Mouse (Mus musculus) layer of hippocampus, postnatal 10 days (tissue): ENCODE measurements around the gene Tpcn1. TPM values are rescaled to one million over a fixed set of nuclear protein-coding genes. Genes with fewer than 3 reads are reported as not detected.
A peak's percentile ranks its signal among the peaks of the same experiment; 100 is the strongest.
"Not testable (repeated sequence)": the region's sequence is repeated elsewhere in the genome, so short reads cannot be mapped to it uniquely, and the experiment has no call there.

Experiments
- DNase-seq, 2 experiments: peaks; one replicate each; pipeline ENCODE4 v3.0.0; 2021; ENCODE audit warnings: low spot score in 2 of 2
- total RNA-seq, 2 experiments: library from RNA; stranded (reverse); gene quantifications; 2 replicates each; pipeline ENCODE4 v1.2.3; 2021

Gene Tpcn1
- total RNA-seq, 2 experiments from 2014 or later, result 44.1 to 47.4 TPM

GRCm38 (mm10) chr5:120514754-120515153 is 73.7 kb downstream of the Tpcn1 start:
- DNase-seq, result no peak

- DNase-seq, result no peak
These were observed 74.3 kb downstream of the Tpcn1 start for GRCm38 (mm10) chr5:120514031-120514677.

- DNase-seq, result no peak
These were observed 75.4 kb downstream of the Tpcn1 start for GRCm38 (mm10) chr5:120512911-120513555.

GRCm38 (mm10) chr5:120511643-120512220 is 76.7 kb downstream of the Tpcn1 start:
- DNase-seq, result no peak

GRCm38 (mm10) chr5:120510982-120511642 is 77.4 kb downstream of the Tpcn1 start, which contains the start of gene Slc8b1:
Gene Slc8b1, plus strand, starts transcription at chr5:120511168.
- DNase-seq, result peak; percentile 87 to 90

- DNase-seq, result no peak
These were observed 81.2 kb downstream of the Tpcn1 start for GRCm38 (mm10) chr5:120507311-120507710.

- no peak for DNase-seq
These were observed 82.0 kb downstream of the Tpcn1 start for GRCm38 (mm10) chr5:120506490-120506889.

- no peak for DNase-seq
These were observed 82.7 kb downstream of the Tpcn1 start for GRCm38 (mm10) chr5:120505781-120506180.

- peak; percentile 71 to 77 for DNase-seq
These were observed 83.1 kb downstream of the Tpcn1 start for GRCm38 (mm10) chr5:120505368-120505767.

GRCm38 (mm10) chr5:120503144-120503795 is 85.2 kb downstream of the Tpcn1 start, which contains the start of gene Plbd2:
Gene Plbd2, minus strand, starts transcription at chr5:120503625.
- peak; percentile 81 to 87 for DNase-seq

GRCm38 (mm10) chr5:120502675-120503143 is 85.8 kb downstream of the Tpcn1 start:
- DNase-seq, result no peak

- peak; percentile 64 to 68 for DNase-seq
These were observed 86.3 kb downstream of the Tpcn1 start for GRCm38 (mm10) chr5:120502147-120502621.

- not testable (repeated sequence) for DNase-seq
These were observed 87.9 kb downstream of the Tpcn1 start for GRCm38 (mm10) chr5:120500609-120501008.

GRCm38 (mm10) chr5:120499202-120499601 is 89.3 kb downstream of the Tpcn1 start:
- no peak for DNase-seq

- DNase-seq, result no peak
These were observed 91.4 kb downstream of the Tpcn1 start for GRCm38 (mm10) chr5:120497071-120497470.

- DNase-seq, result no peak
These were observed 92.7 kb downstream of the Tpcn1 start for GRCm38 (mm10) chr5:120495703-120496226.

- peak in 1 of 2 experiments; percentile 32 for DNase-seq
These were observed 93.3 kb downstream of the Tpcn1 start for GRCm38 (mm10) chr5:120495064-120495702.

- peak in 1 of 2 experiments; percentile 51 for DNase-seq
These were observed 94.5 kb downstream of the Tpcn1 start for GRCm38 (mm10) chr5:120493873-120494395.

- DNase-seq, result peak in 1 of 2 experiments; percentile 42
These were observed 95.0 kb downstream of the Tpcn1 start for GRCm38 (mm10) chr5:120493440-120493839.

GRCm38 (mm10) chr5:120492437-120492836 is 96.0 kb downstream of the Tpcn1 start:
- peak; percentile 62 to 67 for DNase-seq
